Mouse (Mus musculus) heart, embryonic 13.5 days (tissue): ENCODE data around the gene Ndufb7. TPM values are rescaled to one million over a fixed set of nuclear protein-coding genes. Genes with fewer than 3 reads are reported as not detected.

Source experiments
- polyA plus RNA-seq: library from polyadenylated mRNA; unstranded; fragments of >200 nt; fragmentation: Nextera tagmentation; extraction: Ambion mirVana; gene quantifications from 2 replicates; pipeline ENCODE4 v1.2.1, GENCODE M21; 2015

Ndufb7 gene
- polyA plus RNA-seq, 1 experiment from 2014 or later, result 524 TPM

Other genes starting within 250 kb of the Ndufb7 start
- 8.6 and 8.9 TPM in 2 replicates for gene Elmod2, start 234.2 kb upstream of the Ndufb7 start, polyA plus RNA-seq
- not detected in 2 replicates for gene Mgat4d, start 218.2 kb upstream of the Ndufb7 start, polyA plus RNA-seq
- 0.06 and 0.09 TPM in 2 replicates for gene Clgn, start 176.8 kb upstream of the Ndufb7 start, polyA plus RNA-seq
- 80.1 and 83.2 TPM in 2 replicates for gene Scoc, start 108.3 kb upstream of the Ndufb7 start, polyA plus RNA-seq
- not detected in 2 replicates for gene Olfr370, start 30.9 kb upstream of the Ndufb7 start, polyA plus RNA-seq
- gene Tecr, start 41.3 kb downstream of the Ndufb7 start, polyA plus RNA-seq, result 438 and 474 TPM in 2 replicates
- 41.4 and 47.4 TPM in 2 replicates for gene Dnajb1, start 41.5 kb downstream of the Ndufb7 start, polyA plus RNA-seq
- 155 and 164 TPM in 2 replicates for gene Gipc1, start 86.0 kb downstream of the Ndufb7 start, polyA plus RNA-seq
- gene Ptger1, start 100.0 kb downstream of the Ndufb7 start, polyA plus RNA-seq, result 0.35 and 0.41 TPM in 2 replicates
- 19.5 and 20.0 TPM in 2 replicates for gene Pkn1, start 132.5 kb downstream of the Ndufb7 start, polyA plus RNA-seq
- 133 and 152 TPM in 2 replicates for gene Ddx39, start 148.5 kb downstream of the Ndufb7 start, polyA plus RNA-seq
- 25.0 and 28.4 TPM in 2 replicates for gene Adgre5, start 174.7 kb downstream of the Ndufb7 start, polyA plus RNA-seq